Comparison of ENCODE assay signal across 19 mouse cellular contexts in genomic region chr11:101480912-101481311, GRCm38 (mm10). TPM values are rescaled to one million over a fixed set of nuclear protein-coding genes. Genes with fewer than 3 reads are reported as not detected.
A peak's percentile ranks its signal among the peaks of the same experiment; 100 is the strongest.
DNase-seq lines count a peak whose midpoint lies in the region; ATAC-seq and TF ChIP-seq lines count a peak whose summit lies in the region.
"Had no signal": no experiment of that assay in that cellular context is flagged by ENCODE, and none has a peak within 500 bp of the region (broad histone marks: within the 10 kb centered on the region; RNA-seq: fewer than 3 reads in every experiment).

No protein-coding gene starts in this region.

- H3K4me2 ChIP-seq in forebrain, embryonic 13.5 days = no peak overlapping the region
- no peak overlapping the region; the same call in 1 of the 2 replicates for H3K4me2 ChIP-seq in heart, embryonic 15.5 days
- H3K4me2 ChIP-seq in liver, embryonic 13.5 days = no peak overlapping the region
- H3K4me2 ChIP-seq in liver, embryonic 12.5 days = no peak overlapping the region
- H3K4me2 ChIP-seq: liver, embryonic 15.5 days; midbrain, embryonic 15.5 days had no signal

- H3K4me3 ChIP-seq in forebrain, embryonic 10.5 days = no peak overlapping the region
- no peak overlapping the region for H3K4me3 ChIP-seq in forebrain, embryonic 13.5 days
- H3K4me3 ChIP-seq in heart, embryonic 15.5 days = no peak overlapping the region
- no peak overlapping the region for H3K4me3 ChIP-seq in liver, embryonic 13.5 days (replicated peaks)
- no peak overlapping the region for H3K4me3 ChIP-seq in liver, embryonic 12.5 days
- no peak overlapping the region for H3K4me3 ChIP-seq in small intestine, adult 2 months (ENCODE audit: low read depth, low read length)
- no peak overlapping the region for H3K4me3 ChIP-seq in cerebellum, adult 2 months (replicated peaks; ENCODE audit: insufficient read depth, low read depth, low read length)
- H3K4me3 ChIP-seq: limb, embryonic 10.5 days; liver, embryonic 15.5 days; midbrain, embryonic 15.5 days had no signal

- ATAC-seq in forebrain, embryonic 13.5 days = no peak
- peak; percentile 42; the same call in 1 of the 2 replicates for ATAC-seq in heart, embryonic 15.5 days (replicated peaks; ENCODE audit: insufficient number of reproducible peaks, insufficient read depth, low FRiP score, low read depth)
- no peak for ATAC-seq in liver, embryonic 13.5 days (ENCODE audit: low read depth)
- no peak for ATAC-seq in liver, embryonic 12.5 days
- ATAC-seq: activated CD4-positive, CD25-positive, alpha-beta regulatory T cell, adult 4 months; forebrain, embryonic 14.5 days; midbrain, embryonic 15.5 days had no signal

- peak overlapping the region; percentile 85; the same call in 1 of the 2 replicates for H3K27ac ChIP-seq in forebrain, embryonic 10.5 days
- H3K27ac ChIP-seq in forebrain, embryonic 13.5 days = no peak overlapping the region
- peak overlapping the region; percentile 61 for H3K27ac ChIP-seq in heart, embryonic 15.5 days
- H3K27ac ChIP-seq in liver, embryonic 13.5 days = 0 out of 2 replicates have a peak overlapping the region, but pooled peaks have one; percentile 34
- no peak overlapping the region for H3K27ac ChIP-seq in liver, embryonic 12.5 days
- H3K27ac ChIP-seq in small intestine, adult 2 months (ENCODE audit: insufficient read depth, low read depth, low read length) = peak overlapping the region; percentile 74
- H3K27ac ChIP-seq in cerebellum, adult 2 months (ENCODE audit: insufficient read depth, low read length) = no peak overlapping the region
- H3K27ac ChIP-seq: liver, embryonic 15.5 days; midbrain, embryonic 15.5 days had no signal

- H3K9ac ChIP-seq in forebrain, embryonic 13.5 days = no peak overlapping the region
- H3K9ac ChIP-seq in heart, embryonic 15.5 days = no peak overlapping the region
- H3K9ac ChIP-seq in liver, embryonic 13.5 days = no peak overlapping the region
- H3K9ac ChIP-seq in liver, embryonic 12.5 days = no peak overlapping the region
- H3K9ac ChIP-seq: liver, embryonic 15.5 days; midbrain, embryonic 15.5 days had no signal

- 0 out of 2 replicates have a peak, but pooled peaks cover 3% of the 10 kb centered on the region for H3K36me3 ChIP-seq in forebrain, embryonic 10.5 days (replicated peaks)
- no peaks in the 10 kb centered on the region for H3K36me3 ChIP-seq in forebrain, embryonic 13.5 days (ENCODE audit: poor library complexity, severe bottlenecking)
- H3K36me3 ChIP-seq in heart, embryonic 15.5 days = no peaks in the 10 kb centered on the region
- no peaks in the 10 kb centered on the region for H3K36me3 ChIP-seq in liver, embryonic 13.5 days
- no peaks in the 10 kb centered on the region for H3K36me3 ChIP-seq in liver, embryonic 12.5 days
- H3K36me3 ChIP-seq in small intestine, adult 2 months (ENCODE audit: control insufficient read depth, insufficient read depth, low read length) = no peaks in the 10 kb centered on the region
- H3K36me3 ChIP-seq: G1E; limb, embryonic 10.5 days; liver, embryonic 15.5 days; midbrain, embryonic 15.5 days had no signal

- DNase-seq in forebrain, embryonic 10.5 days (ENCODE audit: extremely low spot score, low spot score) = no peak
- DNase-seq in heart, postnatal 10 days = no peak
- DNase-seq in liver, embryonic 13.5 days = no peak
- no peak for DNase-seq in cerebellum, adult 2 months
- DNase-seq: cerebellum, adult 8-10 months; gastrocnemius, postnatal 25 days; kidney, adult 11 months; lung, postnatal 10 days had no signal

- TF ChIP-seq POLR2A in small intestine, adult 2 months (IDR thresholded peaks at IDR 0.05; ENCODE audit: low read depth, low read length) = no peak
- TF ChIP-seq POLR2A in cerebellum, adult 2 months (IDR thresholded peaks at IDR 0.05; ENCODE audit: borderline replicate concordance, insufficient read depth, low read length) = no peak

- intact Hi-C loops in heart, postnatal 10 days (cut with DNase I) = no loop called here

- WGBS in forebrain, embryonic 10.5 days = 82% methylated on average over 6 of the region's 6 CpGs
- 69% methylated on average over 6 of the region's 6 CpGs for WGBS in forebrain, embryonic 13.5 days
- 5% methylated on average over 6 of the region's 6 CpGs for WGBS in heart, embryonic 15.5 days
- 38% methylated on average over 6 of the region's 6 CpGs for WGBS in liver, embryonic 13.5 days (ENCODE audit: insufficient replicate concordance)
- WGBS in liver, embryonic 12.5 days (ENCODE audit: insufficient replicate concordance) = 25% methylated on average over 6 of the region's 6 CpGs
- 20% methylated on average over 6 of the region's 6 CpGs for WGBS in small intestine, adult 2 months
- 66% methylated on average over 6 of the region's 6 CpGs for WGBS in cerebellum, adult 2 months

- peaks cover 56% of the 10 kb centered on the region for H3K4me1 ChIP-seq in forebrain, embryonic 10.5 days
- peaks cover 44% of the 10 kb centered on the region for H3K4me1 ChIP-seq in forebrain, embryonic 13.5 days
- H3K4me1 ChIP-seq in heart, embryonic 15.5 days (replicated peaks) = peaks cover 29% of the 10 kb centered on the region
- H3K4me1 ChIP-seq in liver, embryonic 13.5 days (replicated peaks) = peaks cover 55% of the 10 kb centered on the region
- H3K4me1 ChIP-seq in liver, embryonic 12.5 days = peaks cover 53% of the 10 kb centered on the region
- peaks cover 28% of the 10 kb centered on the region for H3K4me1 ChIP-seq in small intestine, adult 2 months (ENCODE audit: control insufficient read depth, insufficient read depth, insufficient read length, low read length)
- no peaks in the 10 kb centered on the region for H3K4me1 ChIP-seq in cerebellum, adult 2 months (ENCODE audit: control insufficient read depth, insufficient read depth, low read length)

- H3K27me3 ChIP-seq in forebrain, embryonic 10.5 days (ENCODE audit: poor library complexity, severe bottlenecking) = no peaks in the 10 kb centered on the region
- H3K27me3 ChIP-seq in forebrain, embryonic 13.5 days = no peaks in the 10 kb centered on the region
- no peaks in the 10 kb centered on the region for H3K27me3 ChIP-seq in heart, embryonic 15.5 days
- H3K27me3 ChIP-seq in liver, embryonic 13.5 days = peaks cover 9% of the 10 kb centered on the region
- peaks cover 20% of the 10 kb centered on the region; the same call in 1 of the 2 replicates for H3K27me3 ChIP-seq in liver, embryonic 12.5 days (replicated peaks)
- no peaks in the 10 kb centered on the region for H3K27me3 ChIP-seq in small intestine, adult 2 months (ENCODE audit: control insufficient read depth, insufficient read depth, low read length)
- no peaks in the 10 kb centered on the region for H3K27me3 ChIP-seq in cerebellum, adult 2 months (ENCODE audit: control insufficient read depth, insufficient read depth, low read length)
- H3K27me3 ChIP-seq: midbrain, embryonic 15.5 days had no signal

- H3K9me3 ChIP-seq in forebrain, embryonic 10.5 days = no peaks in the 10 kb centered on the region
- no peaks in the 10 kb centered on the region for H3K9me3 ChIP-seq in forebrain, embryonic 13.5 days (replicated peaks)
- no peaks in the 10 kb centered on the region for H3K9me3 ChIP-seq in heart, embryonic 15.5 days (replicated peaks)
- no peaks in the 10 kb centered on the region for H3K9me3 ChIP-seq in liver, embryonic 13.5 days (replicated peaks)
- no peaks in the 10 kb centered on the region for H3K9me3 ChIP-seq in liver, embryonic 12.5 days (replicated peaks)
- H3K9me3 ChIP-seq: G1E; limb, embryonic 10.5 days; liver, embryonic 15.5 days; midbrain, embryonic 15.5 days had no signal

- TF ChIP-seq CTCF in small intestine, adult 2 months (IDR thresholded peaks at IDR 0.05; ENCODE audit: extremely low read depth, insufficient read length, insufficient replicate concordance, low read depth, low read length) = no peak
- no peak for TF ChIP-seq CTCF in cerebellum, adult 2 months (IDR thresholded peaks at IDR 0.05; ENCODE audit: borderline replicate concordance, insufficient read depth, low read depth, low read length)

RNA-seq across cellular contexts. Expression of gene Vat1, which starts 14.9 kb away (rescaled TPM):
- polyA plus RNA-seq in forebrain, embryonic 10.5 days (2016; fragmentation: Nextera tagmentation; extraction: Ambion mirVana) = 24.9 and 28.5 TPM in 2 replicates
- 61.3 and 67.0 TPM in 2 replicates for polyA plus RNA-seq in forebrain, embryonic 13.5 days (2015; fragmentation: Nextera tagmentation; extraction: Ambion mirVana)
- polyA plus RNA-seq in heart, embryonic 15.5 days (2015; fragmentation: Nextera tagmentation; extraction: Ambion mirVana) = 30.2 and 38.6 TPM in 2 replicates
- 10 to 100 TPM; 50.1 to 50.4 TPM for total RNA-seq in heart, postnatal 10 days (2021)
- 8.8 and 8.9 TPM in 2 replicates for polyA plus RNA-seq in liver, embryonic 13.5 days (2015; fragmentation: Nextera tagmentation; extraction: Ambion mirVana)
- 11.8 and 12.2 TPM in 2 replicates for polyA plus RNA-seq in liver, embryonic 12.5 days (2016; fragmentation: Nextera tagmentation; extraction: Ambion mirVana)
- 92.5 and 272 TPM in 2 replicates for polyA plus RNA-seq in small intestine, adult 2 months (2012; rRNA removed)
- polyA plus RNA-seq in cerebellum, adult 2 months (2012; rRNA removed) = 44.6 and 49.2 TPM in 2 replicates

RNA-seq across cellular contexts. Expression of gene Rnd2, which starts 16.1 kb away (rescaled TPM):
- 28.1 and 36.9 TPM in 2 replicates for polyA plus RNA-seq in forebrain, embryonic 10.5 days (2016; fragmentation: Nextera tagmentation; extraction: Ambion mirVana)
- polyA plus RNA-seq in forebrain, embryonic 13.5 days (2015; fragmentation: Nextera tagmentation; extraction: Ambion mirVana) = 155 and 197 TPM in 2 replicates
- polyA plus RNA-seq in heart, embryonic 15.5 days (2015; fragmentation: Nextera tagmentation; extraction: Ambion mirVana) = 9.1 and 10.1 TPM in 2 replicates
- 1 to 10 TPM; 6.5 to 8.4 TPM for total RNA-seq in heart, postnatal 10 days (2021)
- polyA plus RNA-seq in liver, embryonic 13.5 days (2015; fragmentation: Nextera tagmentation; extraction: Ambion mirVana) = 3.1 and 3.4 TPM in 2 replicates
- 3.6 and 3.9 TPM in 2 replicates for polyA plus RNA-seq in liver, embryonic 12.5 days (2016; fragmentation: Nextera tagmentation; extraction: Ambion mirVana)
- 18.5 and 28.1 TPM in 2 replicates for polyA plus RNA-seq in small intestine, adult 2 months (2012; rRNA removed)
- 216 and 275 TPM in 2 replicates for polyA plus RNA-seq in cerebellum, adult 2 months (2012; rRNA removed)

RNA-seq across cellular contexts. Expression of gene Ifi35, which starts 32.7 kb away (rescaled TPM):
- polyA plus RNA-seq in forebrain, embryonic 10.5 days (2016; fragmentation: Nextera tagmentation; extraction: Ambion mirVana) = 3.3 and 3.4 TPM in 2 replicates
- 2.3 and 2.5 TPM in 2 replicates for polyA plus RNA-seq in forebrain, embryonic 13.5 days (2015; fragmentation: Nextera tagmentation; extraction: Ambion mirVana)
- 18.0 and 25.9 TPM in 2 replicates for polyA plus RNA-seq in heart, embryonic 15.5 days (2015; fragmentation: Nextera tagmentation; extraction: Ambion mirVana)
- 10 to 100 TPM; 12.9 to 13.7 TPM for total RNA-seq in heart, postnatal 10 days (2021)
- 31.4 and 33.0 TPM in 2 replicates for polyA plus RNA-seq in liver, embryonic 13.5 days (2015; fragmentation: Nextera tagmentation; extraction: Ambion mirVana)
- 35.8 and 37.1 TPM in 2 replicates for polyA plus RNA-seq in liver, embryonic 12.5 days (2016; fragmentation: Nextera tagmentation; extraction: Ambion mirVana)
- polyA plus RNA-seq in small intestine, adult 2 months (2012; rRNA removed) = 44.3 and 123 TPM in 2 replicates
- 6.2 and 6.3 TPM in 2 replicates for polyA plus RNA-seq in cerebellum, adult 2 months (2012; rRNA removed)

RNA-seq across cellular contexts. Expression of gene Rpl27, which starts 38.8 kb away (rescaled TPM):
- 499 and 505 TPM in 2 replicates for polyA plus RNA-seq in forebrain, embryonic 10.5 days (2016; fragmentation: Nextera tagmentation; extraction: Ambion mirVana)
- polyA plus RNA-seq in forebrain, embryonic 13.5 days (2015; fragmentation: Nextera tagmentation; extraction: Ambion mirVana) = 338 and 387 TPM in 2 replicates
- polyA plus RNA-seq in heart, embryonic 15.5 days (2015; fragmentation: Nextera tagmentation; extraction: Ambion mirVana) = 174 and 211 TPM in 2 replicates
- total RNA-seq in heart, postnatal 10 days (2021) = 10 to 100 TPM; 63.3 to 68.3 TPM
- 344 and 360 TPM in 2 replicates for polyA plus RNA-seq in liver, embryonic 13.5 days (2015; fragmentation: Nextera tagmentation; extraction: Ambion mirVana)
- 378 and 390 TPM in 2 replicates for polyA plus RNA-seq in liver, embryonic 12.5 days (2016; fragmentation: Nextera tagmentation; extraction: Ambion mirVana)
- 178 and 244 TPM in 2 replicates for polyA plus RNA-seq in small intestine, adult 2 months (2012; rRNA removed)
- 400 and 422 TPM in 2 replicates for polyA plus RNA-seq in cerebellum, adult 2 months (2012; rRNA removed)

RNA-seq across cellular contexts. Expression of gene Ptges3l, which starts 55.8 kb away (rescaled TPM):
- 2.3 and 3.8 TPM in 2 replicates for polyA plus RNA-seq in forebrain, embryonic 10.5 days (2016; fragmentation: Nextera tagmentation; extraction: Ambion mirVana)
- 1.2 TPM in 2 replicates for polyA plus RNA-seq in forebrain, embryonic 13.5 days (2015; fragmentation: Nextera tagmentation; extraction: Ambion mirVana)
- polyA plus RNA-seq in heart, embryonic 15.5 days (2015; fragmentation: Nextera tagmentation; extraction: Ambion mirVana) = 66.5 and 81.5 TPM in 2 replicates
- total RNA-seq in heart, postnatal 10 days (2021) = 10 to 100 TPM; 37.4 to 39.7 TPM
- polyA plus RNA-seq in liver, embryonic 13.5 days (2015; fragmentation: Nextera tagmentation; extraction: Ambion mirVana) = 0.66 and 1.2 TPM in 2 replicates
- polyA plus RNA-seq in liver, embryonic 12.5 days (2016; fragmentation: Nextera tagmentation; extraction: Ambion mirVana) = 1.3 and 2.1 TPM in 2 replicates
- 0.51 and 0.89 TPM in 2 replicates for polyA plus RNA-seq in small intestine, adult 2 months (2012; rRNA removed)
- 1.2 and 1.8 TPM in 2 replicates for polyA plus RNA-seq in cerebellum, adult 2 months (2012; rRNA removed)
- total RNA-seq: hematopoietic stem cell, adult 5-6 weeks had no signal

Comparison
In these comparisons a context has a peak if more than half of its experiments do, and no peak if none do; other contexts are left out.
1. H3K27ac ChIP-seq: peak in forebrain, embryonic 10.5 days (single experiment), heart, embryonic 15.5 days (single experiment), liver, embryonic 13.5 days (single experiment) and small intestine, adult 2 months (single experiment); none in forebrain, embryonic 13.5 days (single experiment), liver, embryonic 12.5 days (single experiment) and cerebellum, adult 2 months (single experiment).